Mouse (Mus musculus): ENCODE data around the gene Trappc6a.

Trappc6a gene

GRCm38 (mm10) chr7:19561431-19561764 lies 53.2 kb downstream of the Trappc6a start:
- DNase-seq (ENCODE audit: low read depth) = no peak

DNA sequence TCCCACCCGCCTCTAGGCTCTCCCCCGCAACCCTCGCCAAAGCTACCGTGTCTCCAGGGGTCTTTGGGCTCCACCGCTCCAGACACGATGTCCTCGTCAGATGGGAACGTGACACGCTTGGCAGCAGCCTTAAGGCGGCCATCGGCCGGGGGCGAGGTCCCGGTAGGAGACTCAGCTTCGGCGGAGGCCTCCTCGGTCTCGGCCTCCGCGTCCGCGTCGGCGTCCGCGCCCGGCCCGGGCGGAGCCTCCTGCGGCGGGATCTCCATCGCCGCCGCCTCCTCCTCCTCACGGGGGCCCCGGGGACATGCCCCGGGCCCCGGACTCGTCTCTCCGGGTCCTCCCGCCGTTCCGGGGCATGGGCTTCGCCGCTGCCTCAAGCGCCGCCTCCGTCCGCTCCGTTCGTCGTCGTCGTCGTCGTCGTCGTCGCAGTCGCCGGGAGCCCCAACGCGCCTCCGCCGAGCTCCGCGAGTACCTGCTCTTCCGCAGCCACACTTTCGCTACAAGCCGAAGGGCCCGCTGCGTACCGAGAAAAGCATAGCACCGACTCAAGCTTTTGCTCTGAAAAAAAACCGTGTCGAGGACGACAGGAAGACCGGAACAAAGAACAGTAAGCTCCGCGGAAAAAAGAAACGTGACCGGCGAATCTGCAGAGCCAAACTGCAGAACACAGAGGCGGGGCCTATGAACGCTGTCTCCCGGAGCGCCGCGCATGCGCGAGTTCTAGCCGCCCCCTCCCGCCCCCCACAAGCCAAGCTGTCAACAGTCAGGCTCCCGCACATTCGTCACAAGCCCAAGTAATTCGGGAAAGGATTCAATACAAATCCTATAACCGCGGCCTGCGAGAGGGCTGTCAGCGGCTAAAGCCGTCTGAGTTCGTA lies 53.8 kb downstream of the Trappc6a start:
- DNase-seq (ENCODE audit: low read depth) = peak; percentile 96

DNA sequence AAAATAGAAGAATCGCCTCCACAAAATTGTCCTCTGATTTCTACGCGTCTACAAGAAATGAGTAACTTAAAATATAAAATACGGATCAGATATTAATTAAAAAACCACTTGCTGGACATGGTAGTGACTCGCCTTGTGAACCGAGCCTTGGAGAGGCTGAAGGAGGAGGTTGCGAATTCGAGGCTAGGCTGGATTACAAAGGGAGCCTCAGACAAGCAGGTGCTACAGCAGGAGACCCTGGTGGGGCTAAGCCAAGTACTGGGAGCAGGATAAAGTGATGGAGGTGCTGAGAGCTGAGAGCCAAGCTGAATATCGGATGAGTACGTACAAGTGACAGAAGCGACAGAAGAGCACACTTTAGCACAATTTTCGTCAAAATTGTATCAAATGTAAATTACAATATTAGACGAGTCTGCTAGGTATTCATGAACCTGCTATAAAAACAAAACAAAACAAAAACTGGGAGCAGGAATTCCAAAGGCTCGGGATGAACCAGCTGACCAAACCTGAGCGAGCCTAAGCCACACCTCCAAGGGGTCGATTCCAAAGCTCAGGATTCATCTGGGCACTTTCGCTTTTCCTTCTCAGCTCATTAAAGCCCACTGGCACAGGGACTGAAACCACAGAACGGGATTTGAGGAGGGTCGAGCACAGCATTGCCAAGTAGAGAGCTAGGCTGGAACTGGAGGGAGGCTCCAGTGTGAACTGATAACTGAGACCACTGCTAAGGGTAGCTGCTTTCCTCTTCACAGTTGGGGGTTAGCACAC lies 54.6 kb downstream of the Trappc6a start, which contains the start of gene Ppp1r37:
Ppp1r37 (minus strand) TSS at position 434 of the 768 bp plus-strand sequence.
- no peak for DNase-seq (ENCODE audit: low read depth)

- no peak for DNase-seq (ENCODE audit: low read depth)
Observed at GRCm38 (mm10) chr7:19563884-19564283, 55.7 kb downstream of the Trappc6a start.

GRCm38 (mm10) chr7:19564455-19564854 lies 56.3 kb downstream of the Trappc6a start:
- no peak for DNase-seq (ENCODE audit: low read depth)
